Mouse (Mus musculus) CH12.LX (cell line): Measurements from ENCODE around the gene Spin2d. TPM values are rescaled to one million over a fixed set of nuclear protein-coding genes. Genes with fewer than 3 reads are reported as not detected.
"Not testable (repeated sequence)": the region's sequence is repeated elsewhere in the genome, so short reads cannot be mapped to it uniquely, and the experiment has no call there.

Experiments
- DNase-seq: peaks from one replicate; pipeline ENCODE4 v3.0.0-alpha.2; 2013; ENCODE audit errors: extremely low read depth
- H3K27ac ChIP-seq: 2 replicates; pipeline ENCODE4 v1.5.1; 2012; ENCODE audit warnings: low read depth, mild to moderate bottlenecking, control low read depth, moderate library complexity; ENCODE audit not compliant: insufficient read depth
- H3K27me3 ChIP-seq: replicated peaks from 2 replicates; pipeline ENCODE3; 2012; ENCODE audit warnings: inconsistent platforms
- H3K36me3 ChIP-seq, 2 experiments: replicated peaks in 1 of 2; 2 replicates each; pipeline versions ENCODE3 to v1.6.1; 2012; ENCODE audit warnings: inconsistent platforms in 1 of 2, low read length in 1 of 2, mild to moderate bottlenecking in 1 of 2, mixed read lengths in 1 of 2, moderate library complexity in 1 of 2; ENCODE audit not compliant: control insufficient read depth in 1 of 2, insufficient read depth in 1 of 2
- H3K4me1 ChIP-seq, 2 experiments: 2 replicates each; pipeline ENCODE4 v1.6.1; 2012; ENCODE audit warnings: inconsistent platforms in 1 of 2, moderate library complexity in 1 of 2; ENCODE audit not compliant: insufficient read depth in 2 of 2, control insufficient read depth in 1 of 2
- H3K4me2 ChIP-seq: 2 replicates; pipeline ENCODE4 v1.6.1; 2012; ENCODE audit warnings: low read depth, mild to moderate bottlenecking, control low read depth; ENCODE audit not compliant: poor library complexity, insufficient read depth, severe bottlenecking
- H3K4me3 ChIP-seq, 3 experiments: fragments of 150-350 bp in 1 of 3; sonication (generic) in 1 of 3; replicated peaks in 1 of 3; 2 replicates each; pipeline versions ENCODE3 to v1.5.1; 2011 to 2012; ENCODE audit warnings: low read depth in 2 of 3, low read length in 2 of 3, mild to moderate bottlenecking in 2 of 3, moderate library complexity in 2 of 3, control low read depth in 1 of 3, improper control_type of control experiment in 1 of 3, inconsistent platforms in 1 of 3, mixed read lengths in 1 of 3; ENCODE audit not compliant: poor library complexity in 1 of 3
- H3K79me2 ChIP-seq: replicated peaks from 2 replicates; pipeline ENCODE4 v1.6.1; 2012; ENCODE audit warnings: mild to moderate bottlenecking, moderate library complexity; ENCODE audit not compliant: control insufficient read depth, poor library complexity, insufficient read depth, severe bottlenecking; ENCODE audit errors: extremely low read depth
- H3K9ac ChIP-seq: 2 replicates; pipeline ENCODE4 v1.6.1; 2012; ENCODE audit warnings: low read depth, mild to moderate bottlenecking, control low read depth, moderate library complexity; ENCODE audit not compliant: insufficient read depth
- H3K9me3 ChIP-seq: replicated peaks from 2 replicates; pipeline ENCODE3; 2012; ENCODE audit warnings: low read length, inconsistent platforms, mixed read lengths
- BHLHE40 ChIP-seq: IDR thresholded peaks from 2 replicates; pipeline ENCODE4 v1.6.1; 2011; ENCODE audit warnings: mild to moderate bottlenecking, low read depth, low read length, improper control_type of control experiment
- ELF1 ChIP-seq: IDR thresholded peaks from 2 replicates; pipeline ENCODE4 v1.6.1; 2014; ENCODE audit warnings: low read depth, mild to moderate bottlenecking, inconsistent platforms, low read length, improper control_type of control experiment
- MAFK ChIP-seq: IDR thresholded peaks from 2 replicates; pipeline ENCODE4 v1.6.1; 2011; ENCODE audit warnings: low read length, improper control_type of control experiment; ENCODE audit not compliant: insufficient replicate concordance
- NRF1 ChIP-seq: IDR thresholded peaks from 2 replicates; pipeline ENCODE4 v1.6.1; 2014; ENCODE audit warnings: low read depth, mild to moderate bottlenecking, inconsistent platforms, low read length, improper control_type of control experiment, moderate library complexity
- POLR2A ChIP-seq: IDR thresholded peaks from 2 replicates; pipeline ENCODE4 v1.6.1; 2011; ENCODE audit warnings: low read depth, mild to moderate bottlenecking, improper control_type of control experiment, low read length
- SIN3A ChIP-seq: IDR thresholded peaks from 2 replicates; pipeline ENCODE4 v1.6.1; 2012; ENCODE audit warnings: low read length, improper control_type of control experiment, inconsistent platforms
- TBP ChIP-seq: conservative IDR thresholded peaks from 2 replicates; pipeline ENCODE4 v1.6.1; 2011; ENCODE audit warnings: low read depth, low read length, improper control_type of control experiment
- dilution Hi-C: fragments of 300-500 bp; cut with MboI; formaldehyde crosslinking; loops from 2 replicates; pipeline ENCODE4 v1.14.3; 2020; ENCODE audit warnings: low sequenced_read_pairs; ENCODE audit not compliant: extremely low pct_unique_long_range_greater_than_20kb, extremely low pct_ligation_motif_present
- in situ Hi-C: fragments of 300-500 bp; cut with MboI; formaldehyde crosslinking; loops from 3 replicates; pipeline ENCODE4 v1.14.3; 2019; ENCODE audit warnings: low sequenced_read_pairs, low pct_ligation_motif_present, low pct_unique_long_range_greater_than_20kb, mixed read lengths
- polyA plus RNA-seq: library from polyadenylated mRNA; unstranded; fragments of >175 nt; gene quantifications from 2 replicates; pipeline ENCODE4 v1.2.1, GENCODE M21; 2012; ENCODE audit warnings: low read depth; ENCODE audit not compliant: insufficient read length
- total RNA-seq, 2 experiments: library from RNA; depleted of rRNA; stranded (reverse); fragments of 300-350 nt in 1 of 2; fragments of >200 nt in 1 of 2; gene quantifications; 2 replicates each; pipeline ENCODE4 v1.2.3; 2012 to 2014

Spin2d gene
- not detected in 2 replicates for total RNA-seq (2012; rRNA removed)
- total RNA-seq (2014; rRNA removed), result not detected in 2 replicates
- polyA plus RNA-seq, result not detected in 2 replicates

- dilution Hi-C loops, H3K4me1 ChIP-seq, DNase-seq, H3K27me3 ChIP-seq, in situ Hi-C loops, H3K27ac ChIP-seq, H3K4me2 ChIP-seq, H3K9ac ChIP-seq, H3K36me3 ChIP-seq, H3K79me2 ChIP-seq, H3K9me3 ChIP-seq, H3K4me3 ChIP-seq: not testable (repeated sequence)
Observed at GRCm38 (mm10) chrX:73176889-73177288, at the start of gene Spin2d. Gene Spin2d (minus strand): TSS chrX:73176989.

DNA sequence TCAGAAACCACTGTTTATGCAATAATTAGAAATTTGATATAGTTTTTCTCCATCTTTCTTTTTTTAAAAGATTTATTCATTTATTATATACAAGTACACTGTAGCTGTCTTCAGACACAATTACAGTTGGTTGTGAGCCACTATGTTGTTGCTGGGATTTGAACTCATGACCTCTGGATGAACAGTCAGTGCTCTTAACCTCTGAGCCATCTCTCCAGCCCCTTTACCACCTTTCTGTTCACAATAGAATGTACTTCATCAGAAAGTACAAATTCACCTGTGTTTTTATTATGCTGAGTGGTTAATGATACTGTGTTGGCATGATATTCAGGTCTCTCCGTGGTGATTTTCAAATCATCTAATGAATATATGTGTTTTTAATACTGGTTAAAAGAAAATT is 48.6 kb upstream of the Spin2d start:
- H3K36me3 ChIP-seq, result no peaks in the 10 kb centered on the region
- in situ Hi-C loops, result loop anchor here (25.0 kb wide), 1 partner anchor 187 kb away; the partner anchor contains the start of gene Zfp92
- H3K27me3 ChIP-seq, result no peaks in the 10 kb centered on the region
- no peak for DNase-seq
- no peaks in the 10 kb centered on the region for H3K79me2 ChIP-seq
- H3K27ac ChIP-seq, result no peak overlapping the region
- H3K9me3 ChIP-seq, result no peaks in the 10 kb centered on the region
- no peaks in the 10 kb centered on the region for H3K4me1 ChIP-seq
- no peak for TF ChIP-seq MAFK
- no peak for TF ChIP-seq SIN3A
- no peak for TF ChIP-seq BHLHE40
- TF ChIP-seq ELF1, result no peak
- no peak for TF ChIP-seq POLR2A
- TF ChIP-seq TBP, result peak; percentile 57; the same call in 1 of the 2 replicates
- H3K9ac ChIP-seq, result no peak overlapping the region
- no peak overlapping the region for H3K4me2 ChIP-seq
- dilution Hi-C loops, result no loop called here
- no peak overlapping the region for H3K4me3 ChIP-seq

- H3K36me3 ChIP-seq, H3K9ac ChIP-seq, H3K79me2 ChIP-seq, DNase-seq, H3K27ac ChIP-seq, H3K27me3 ChIP-seq, dilution Hi-C loops, H3K4me1 ChIP-seq, in situ Hi-C loops, H3K9me3 ChIP-seq: not testable (repeated sequence)
- Histone ChIP-seq H3K4me3 (peak within 1 kb of the TSS; percentile 35 to 60 (median 41)), H3K4me2 (peak within 1 kb of the TSS; percentile 67)
- peak; percentile 70 for TF ChIP-seq NRF1
- TF ChIP-seq POLR2A, result peak; percentile 25; the same call in 1 of the 2 replicates
Observed at GRCm38 (mm10) chrX:73213819-73214564, 37.2 kb upstream of the Spin2d start, which contains the start of gene Xlr4b. Gene Xlr4b (plus strand): TSS chrX:73214333.
